Comparison of ENCODE assay signal across 10 mouse cellular contexts in the genomic region with DNA sequence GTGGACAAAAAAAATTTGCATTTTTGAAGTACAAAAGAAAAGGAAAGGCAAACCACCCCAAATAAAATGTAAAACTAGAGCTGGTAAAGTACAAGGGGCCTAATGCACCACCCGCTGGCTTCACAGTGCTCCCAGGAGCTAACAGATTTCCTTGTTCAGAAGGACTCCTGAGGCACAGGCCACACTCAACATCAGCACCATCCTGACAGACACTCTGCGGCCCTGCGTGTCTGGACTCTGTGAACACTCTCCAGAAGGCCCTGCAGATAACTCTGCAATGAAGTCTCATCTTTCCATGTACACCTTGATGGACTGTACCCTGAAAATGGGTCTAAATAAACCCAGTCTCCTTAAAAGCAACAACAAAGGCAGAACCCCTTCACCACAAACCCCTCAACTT. TPM values are rescaled to one million over a fixed set of nuclear protein-coding genes. Genes with fewer than 3 reads are reported as not detected.
A peak's percentile ranks its signal among the peaks of the same experiment; 100 is the strongest.
DNase-seq lines count a peak whose midpoint lies in the region; ATAC-seq and TF ChIP-seq lines count a peak whose summit lies in the region.
"Had no signal": no experiment of that assay in that cellular context is flagged by ENCODE, and none has a peak within 500 bp of the region (broad histone marks: within the 10 kb centered on the region; RNA-seq: fewer than 3 reads in every experiment).

No protein-coding gene starts in this region.

- ATAC-seq in embryonic facial prominence, embryonic 15.5 days (ENCODE audit: insufficient number of reproducible peaks, low FRiP score, low TSS enrichment, low read depth) = no peak
- no peak for ATAC-seq in limb, embryonic 14.5 days (ENCODE audit: low FRiP score, low read depth)

- H3K9ac ChIP-seq in embryonic facial prominence, embryonic 15.5 days = no peak overlapping the region
- H3K9ac ChIP-seq in limb, embryonic 14.5 days (ENCODE audit: low read depth, low read length, severe bottlenecking) = no peak overlapping the region

- no peaks in the 10 kb centered on the region for H3K9me3 ChIP-seq in embryonic facial prominence, embryonic 15.5 days (replicated peaks)
- H3K9me3 ChIP-seq in limb, embryonic 14.5 days (ENCODE audit: control insufficient read depth, low read length) = no peaks in the 10 kb centered on the region

- 61% methylated on average over 3 of the region's 3 CpGs for WGBS in kidney, adult 2 months
- 45% methylated on average over 3 of the region's 3 CpGs for WGBS in embryonic facial prominence, embryonic 15.5 days
- 52% methylated on average over 3 of the region's 3 CpGs for WGBS in limb, embryonic 14.5 days

- TF ChIP-seq POLR2A in kidney, adult 2 months (IDR thresholded peaks at IDR 0.05; ENCODE audit: low read depth, low read length) = no peak
- TF ChIP-seq POLR2A in limb, embryonic 14.5 days (IDR thresholded peaks at IDR 0.05; ENCODE audit: borderline replicate concordance, extremely low read depth, insufficient read depth, insufficient read length) = no peak

- H3K27me3 ChIP-seq in kidney, adult 2 months (replicated peaks; ENCODE audit: control insufficient read depth, insufficient read depth, low read length) = no peaks in the 10 kb centered on the region
- H3K27me3 ChIP-seq in embryonic facial prominence, embryonic 15.5 days = no peaks in the 10 kb centered on the region
- no peaks in the 10 kb centered on the region for H3K27me3 ChIP-seq in limb, embryonic 14.5 days (ENCODE audit: control insufficient read depth, insufficient read depth, low read length)

- peak overlapping the region; percentile 62 for H3K27ac ChIP-seq in kidney, adult 2 months (ENCODE audit: insufficient read depth, low read depth, low read length)
- H3K27ac ChIP-seq in brown adipose tissue, adult 24 weeks (replicated peaks; ENCODE audit: low read depth, low read length) = peak overlapping the region; percentile 65
- H3K27ac ChIP-seq in embryonic facial prominence, embryonic 15.5 days (replicated peaks) = peak overlapping the region; percentile 56
- peak overlapping the region; percentile 63; the same call in 1 of the 2 replicates for H3K27ac ChIP-seq in limb, embryonic 14.5 days (replicated peaks; ENCODE audit: low read depth, low read length)

- no peak for TF ChIP-seq CTCF in kidney, adult 2 months (conservative IDR thresholded peaks at IDR 0.05; ENCODE audit: insufficient read depth, insufficient read length, low read depth, low read length)

- no peak overlapping the region for H3K4me3 ChIP-seq in kidney, adult 2 months (ENCODE audit: insufficient read depth, low read depth, low read length)
- no peak overlapping the region for H3K4me3 ChIP-seq in brown adipose tissue, adult 24 weeks (ENCODE audit: insufficient read depth, low read depth, low read length)
- no peak overlapping the region for H3K4me3 ChIP-seq in embryonic facial prominence, embryonic 15.5 days (replicated peaks)
- H3K4me3 ChIP-seq in limb, embryonic 14.5 days (replicated peaks; ENCODE audit: low read length) = no peak overlapping the region

- no peak for DNase-seq in kidney, adult 2 months
- DNase-seq in kidney, postnatal 14 days = no peak
- DNase-seq in limb, embryonic 14.5 days (ENCODE audit: low spot score) = no peak
- no peak for DNase-seq in ovary, postnatal 10 days (ENCODE audit: low spot score)
- DNase-seq in urinary bladder, postnatal 36 days (ENCODE audit: low spot score in 2 of 2) = no peak
- DNase-seq in adrenal gland, adult 8-10 months = no peak
- DNase-seq: right cerebral cortex, postnatal 25 days had no signal

- H3K36me3 ChIP-seq in kidney, adult 2 months (ENCODE audit: control insufficient read depth, insufficient read depth, low read length) = no peaks in the 10 kb centered on the region
- 0 out of 2 replicates have a peak, but pooled peaks cover 4% of the 10 kb centered on the region for H3K36me3 ChIP-seq in embryonic facial prominence, embryonic 15.5 days
- H3K36me3 ChIP-seq in limb, embryonic 14.5 days (ENCODE audit: control insufficient read depth, insufficient read depth, low read length) = peaks cover 22% of the 10 kb centered on the region

- peaks cover 50% of the 10 kb centered on the region for H3K4me1 ChIP-seq in kidney, adult 2 months (ENCODE audit: control insufficient read depth, insufficient read depth, low read length)
- H3K4me1 ChIP-seq in brown adipose tissue, adult 24 weeks (ENCODE audit: control insufficient read depth, insufficient read depth, insufficient read length, low read length) = peaks cover 57% of the 10 kb centered on the region
- H3K4me1 ChIP-seq in embryonic facial prominence, embryonic 15.5 days = peaks cover 35% of the 10 kb centered on the region
- H3K4me1 ChIP-seq in limb, embryonic 14.5 days (ENCODE audit: control insufficient read depth, insufficient read depth, low read length) = peaks cover 42% of the 10 kb centered on the region

- no peak overlapping the region for H3K4me2 ChIP-seq in embryonic facial prominence, embryonic 15.5 days (replicated peaks)
- no peak overlapping the region for H3K4me2 ChIP-seq in limb, embryonic 14.5 days (replicated peaks; ENCODE audit: low read depth, low read length, severe bottlenecking)

RNA-seq across cellular contexts. Expression of gene Fermt2, which starts 22.5 kb away (rescaled TPM):
- 40.8 and 47.2 TPM in 2 replicates for polyA plus RNA-seq in kidney, adult 2 months (2012; rRNA removed)
- 69.7 and 110 TPM in 2 replicates for polyA plus RNA-seq in brown adipose tissue, adult 24 weeks (2012; ENCODE audit: insufficient read depth, insufficient read length, missing spikeins)
- polyA plus RNA-seq in embryonic facial prominence, embryonic 15.5 days (2015; fragmentation: Nextera tagmentation; extraction: Ambion mirVana) = 136 and 150 TPM in 2 replicates
- polyA plus RNA-seq in limb, embryonic 14.5 days (2012; rRNA removed) = 74.3 and 91.7 TPM in 2 replicates
- polyA plus RNA-seq in limb, embryonic 14.5 days (2014; fragmentation: Nextera tagmentation; extraction: Ambion mirVana) = 128 and 134 TPM in 2 replicates
- 100 to 1,000 TPM in 2 of 4 experiments, 10 to 100 TPM in 2; 57.4 to 113 (median 98.9) TPM for total RNA-seq in adrenal gland, adult 8-10 months (2022)
- total RNA-seq: monocyte, adult 5-6 weeks had no signal
